Mouse (Mus musculus) liver, adult 2 months (tissue): ENCODE data around the gene Tshz2. TPM values are rescaled to one million over a fixed set of nuclear protein-coding genes. Genes with fewer than 3 reads are reported as not detected.
"Not testable (repeated sequence)": the region's sequence is repeated elsewhere in the genome, so short reads cannot be mapped to it uniquely, and the experiment has no call there.

Source experiments
- DNase-seq: peaks from one replicate; pipeline ENCODE4 v3.0.0-alpha.2; 2011; ENCODE audit warnings: low read depth, low spot score; ENCODE audit errors: extremely low read depth
- H3K27ac ChIP-seq: fragments of 200-500 bp; replicated peaks from 2 replicates; pipeline ENCODE4 v1.5.1; 2012; ENCODE audit warnings: low read depth, mild to moderate bottlenecking, control low read depth, inconsistent platforms, low read length; ENCODE audit not compliant: insufficient read depth
- H3K27me3 ChIP-seq: fragments of 200-500 bp; 2 replicates; pipeline ENCODE4 v1.6.1; 2012; ENCODE audit warnings: mild to moderate bottlenecking, moderate library complexity, low read length, inconsistent platforms; ENCODE audit not compliant: control insufficient read depth, insufficient read depth
- H3K36me3 ChIP-seq: fragments of 200-500 bp; 2 replicates; pipeline ENCODE4 v1.6.1; 2012; ENCODE audit warnings: low read length, inconsistent platforms; ENCODE audit not compliant: control insufficient read depth, insufficient read depth
- H3K4me1 ChIP-seq: fragments of 200-500 bp; 2 replicates; pipeline ENCODE4 v1.6.1; 2011; ENCODE audit warnings: low read length; ENCODE audit not compliant: control insufficient read depth, insufficient read depth
- H3K4me3 ChIP-seq: fragments of 200-500 bp; 2 replicates; pipeline ENCODE4 v1.5.1; 2011; ENCODE audit warnings: low read depth, mild to moderate bottlenecking, control low read depth, low read length, moderate library complexity; ENCODE audit not compliant: insufficient read depth
- H3K79me2 ChIP-seq: fragments of 200-500 bp; 2 replicates; pipeline ENCODE4 v1.6.1; 2012; ENCODE audit warnings: inconsistent platforms, mild to moderate bottlenecking, low read length, moderate library complexity; ENCODE audit not compliant: control insufficient read depth, insufficient read depth
- H3K9ac ChIP-seq: fragments of 200-500 bp; 2 replicates; pipeline ENCODE4 v1.6.1; 2012; ENCODE audit warnings: low read depth, mild to moderate bottlenecking, control low read depth, inconsistent platforms, low read length
- CTCF ChIP-seq: fragments of 200-500 bp; IDR thresholded peaks from 2 replicates; pipeline ENCODE4 v1.5.1; 2011; ENCODE audit warnings: low read depth, low read length, control low read depth
- POLR2A ChIP-seq: fragments of 200-500 bp; IDR thresholded peaks from 2 replicates; pipeline ENCODE4 v1.6.1; 2011; ENCODE audit warnings: low read length, control low read depth; ENCODE audit not compliant: insufficient read depth; ENCODE audit errors: extremely low read depth
- WGBS: fragments of 180-500 bp; shearing (Covaris S2); methylation state at CpG from one replicate; pipeline ENCODE4 v1.1.7; 2018; 5-methylcytosine and 5-hydroxymethylcytosine counted together
- polyA plus RNA-seq: library from polyadenylated mRNA; depleted of rRNA; stranded (reverse); fragments of >200 nt; gene quantifications from 2 replicates; pipeline ENCODE4 v1.2.3, GENCODE M21; 2012
- total RNA-seq: library from RNA; depleted of rRNA; stranded (reverse); fragments of >200 nt; gene quantifications from 2 replicates; pipeline ENCODE4 v1.2.3, GENCODE M21; 2014

The Tshz2 gene
- total and polyA plus RNA-seq, 2 experiments = 3.3 to 4.1 TPM

DNA sequence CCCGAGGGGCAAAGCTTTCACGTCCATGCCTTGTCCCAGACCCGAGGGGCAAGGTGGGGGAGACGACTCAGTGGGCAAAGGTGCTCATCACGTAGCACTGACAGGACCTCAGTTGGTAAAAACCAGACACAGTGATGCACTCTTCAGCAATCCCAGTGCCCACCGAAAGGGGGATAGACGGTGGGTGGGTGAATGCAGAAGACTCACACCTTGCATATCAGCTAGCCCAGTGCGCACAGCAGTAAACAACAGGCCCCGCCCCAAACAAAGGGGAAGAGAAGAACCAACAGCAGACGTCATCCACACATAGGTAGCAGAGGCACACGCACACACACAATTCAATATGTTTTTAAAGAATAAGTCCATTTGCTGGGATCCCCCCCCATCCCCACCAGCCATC is 221.7 kb downstream of the Tshz2 start:
- DNase-seq = no peak
- WGBS = 85% methylated on average over 11 of the region's 11 CpGs
- TF ChIP-seq CTCF (no peak), POLR2A (no peak)
- no peak overlapping the region for H3K4me3 ChIP-seq
- no peaks in the 10 kb centered on the region for H3K27me3 ChIP-seq
- H3K9ac ChIP-seq = no peak overlapping the region
- H3K4me1 ChIP-seq = no peaks in the 10 kb centered on the region
- H3K36me3 ChIP-seq = no peaks in the 10 kb centered on the region
- H3K27ac ChIP-seq = no peak overlapping the region
- no peaks in the 10 kb centered on the region for H3K79me2 ChIP-seq

DNA sequence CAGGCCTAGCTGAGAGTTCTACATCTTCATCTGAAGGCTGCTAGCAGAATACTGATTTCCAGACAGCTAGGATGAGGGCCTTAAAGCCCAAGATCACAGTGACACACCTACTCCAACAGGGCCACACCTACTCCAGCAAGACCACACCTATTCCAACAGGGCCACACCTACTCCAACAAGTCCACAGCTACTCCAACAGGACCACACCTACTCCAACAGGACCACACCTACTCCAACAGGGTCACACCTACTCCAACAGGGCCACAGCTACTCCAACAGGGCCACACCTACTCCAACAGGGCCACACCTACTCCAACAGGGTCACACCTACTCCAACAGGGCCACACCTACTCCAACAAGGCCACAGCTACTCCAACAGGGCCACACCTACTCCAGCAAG is 224.2 kb downstream of the Tshz2 start:
- DNase-seq = not testable (repeated sequence)

DNA sequence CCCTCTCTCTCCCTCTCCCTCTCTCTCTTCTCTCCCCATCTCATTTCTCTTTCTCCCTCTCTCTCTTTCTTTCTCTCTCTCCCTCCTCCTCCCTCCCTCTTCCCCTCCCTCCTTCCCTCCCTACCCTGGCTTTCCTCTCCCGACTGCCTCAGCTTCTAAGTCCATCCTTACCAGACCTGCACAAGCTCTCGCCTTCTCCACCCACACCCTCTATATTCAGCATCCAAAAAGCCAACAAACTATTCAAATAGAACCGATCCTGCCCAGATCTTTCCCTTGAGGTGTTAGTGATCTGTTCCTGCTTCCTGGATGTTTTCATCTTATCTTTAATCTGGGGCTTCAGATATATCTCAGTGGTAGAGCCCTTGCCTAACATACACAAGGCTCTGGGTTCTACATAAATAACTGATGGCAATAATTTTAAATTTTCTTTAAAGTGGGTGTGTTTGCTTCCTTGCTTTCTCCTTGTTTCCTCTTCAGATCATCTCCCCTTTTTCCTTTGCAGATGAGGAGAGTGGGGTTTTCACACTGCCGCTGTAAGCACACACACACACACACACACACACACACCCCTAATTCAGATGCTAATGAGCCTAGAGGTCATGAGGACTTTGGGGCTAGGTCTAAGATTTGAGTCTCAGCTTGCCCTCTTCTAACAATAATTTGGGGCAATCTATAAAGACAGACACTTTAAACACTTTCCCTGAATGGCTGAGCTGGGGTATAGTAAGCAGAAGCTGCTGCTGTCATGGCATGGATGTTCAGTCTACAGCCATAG is 226.5 kb downstream of the Tshz2 start:
- Histone ChIP-seq H3K9ac (no peak overlapping the region), H3K27me3 (no peaks in the 10 kb centered on the region), H3K79me2 (no peaks in the 10 kb centered on the region), H3K4me1 (no peaks in the 10 kb centered on the region), H3K36me3 (no peaks in the 10 kb centered on the region), H3K27ac (no peak overlapping the region), H3K4me3 (no peak overlapping the region)
- 71% methylated on average over 4 of the region's 4 CpGs for WGBS
- no peak for DNase-seq
- TF ChIP-seq POLR2A (no peak), CTCF (no peak)

More for the DNA sequence above, 224.2 kb downstream of the Tshz2 start:
- H3K36me3 ChIP-seq, H3K27me3 ChIP-seq, H3K9ac ChIP-seq, H3K27ac ChIP-seq, H3K79me2 ChIP-seq, H3K4me3 ChIP-seq, H3K4me1 ChIP-seq: not testable (repeated sequence)

DNA sequence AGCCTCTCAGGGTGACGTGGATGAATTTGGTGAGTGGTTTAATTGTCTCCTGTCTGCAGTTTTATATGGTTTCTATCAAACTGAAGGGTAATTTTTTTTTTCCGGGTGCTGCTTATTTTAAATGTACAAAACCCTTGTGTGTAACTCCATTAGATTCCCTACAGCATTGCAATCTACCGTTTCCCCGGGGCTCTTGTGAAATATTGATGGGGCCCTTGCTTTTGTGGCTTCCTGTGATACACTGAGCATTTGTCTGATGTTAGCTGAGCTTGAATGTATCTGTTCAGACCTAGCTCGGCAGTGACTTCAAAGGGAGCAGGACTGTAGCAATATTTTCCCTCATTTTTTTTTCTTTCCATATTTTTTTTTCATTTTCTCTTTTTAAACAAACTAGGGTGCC is 228.1 kb downstream of the Tshz2 start:
- no peak for DNase-seq
- H3K36me3 ChIP-seq = no peaks in the 10 kb centered on the region
- H3K4me1 ChIP-seq = no peaks in the 10 kb centered on the region
- H3K27ac ChIP-seq = no peak overlapping the region
- no peak overlapping the region for H3K4me3 ChIP-seq
- WGBS = 69% methylated on average over 5 of the region's 5 CpGs
- no peaks in the 10 kb centered on the region for H3K27me3 ChIP-seq
- TF ChIP-seq POLR2A (no peak), CTCF (no peak)
- H3K79me2 ChIP-seq = no peaks in the 10 kb centered on the region
- no peak overlapping the region for H3K9ac ChIP-seq

DNA sequence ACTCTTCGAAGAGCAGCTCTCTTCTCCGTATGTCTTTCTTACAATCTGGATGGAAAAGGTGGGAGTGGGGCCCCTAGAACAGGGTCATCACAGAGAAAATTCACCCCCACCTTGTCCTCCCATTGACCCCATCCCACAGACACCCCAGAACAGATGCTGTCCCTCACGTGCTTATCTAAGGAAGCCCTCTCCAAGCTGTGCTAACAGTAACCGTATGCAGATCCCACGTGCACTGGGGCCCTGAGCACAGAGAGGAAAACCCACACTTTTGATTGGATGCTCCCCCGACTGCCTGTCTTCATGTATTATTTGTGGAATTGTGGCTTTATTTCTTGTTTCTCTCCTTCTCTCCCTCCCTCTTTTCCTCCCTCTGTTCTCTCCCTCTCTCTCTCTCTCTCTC is 229.9 kb downstream of the Tshz2 start:
- H3K27me3 ChIP-seq = no peaks in the 10 kb centered on the region
- TF ChIP-seq POLR2A (no peak), CTCF (no peak)

DNA sequence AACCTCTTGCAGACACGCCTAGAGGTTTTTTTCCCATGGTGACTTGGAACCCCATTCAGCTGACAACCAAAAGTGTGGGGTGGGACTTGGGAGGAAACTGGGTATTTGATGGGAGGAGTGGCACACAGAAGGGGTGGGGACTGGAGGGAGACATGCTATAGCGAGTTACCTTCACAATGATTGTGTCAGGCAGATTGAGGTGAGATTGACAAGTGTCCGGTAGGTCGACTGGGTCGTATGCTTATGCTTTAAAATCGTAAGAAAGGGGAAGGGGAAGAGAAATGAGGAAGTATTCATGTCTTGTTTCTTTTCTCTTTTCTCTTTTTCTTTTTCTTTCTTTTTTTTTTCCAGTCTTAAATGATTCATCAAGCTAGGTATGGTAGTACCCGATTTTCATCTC is 236.7 kb downstream of the Tshz2 start:
- TF ChIP-seq POLR2A = no peak
- TF ChIP-seq CTCF = no peak
- Histone ChIP-seq H3K4me1 (no peaks in the 10 kb centered on the region), H3K79me2 (no peaks in the 10 kb centered on the region), H3K27me3 (no peaks in the 10 kb centered on the region), H3K27ac (no peak overlapping the region), H3K36me3 (no peaks in the 10 kb centered on the region), H3K9ac (no peak overlapping the region), H3K4me3 (no peak overlapping the region)
- no peak for DNase-seq
- WGBS = 89% methylated on average over 7 of the region's 7 CpGs

More for the DNA sequence above, 229.9 kb downstream of the Tshz2 start:
- H3K36me3 ChIP-seq = no peaks in the 10 kb centered on the region
- H3K79me2 ChIP-seq = no peaks in the 10 kb centered on the region
- no peak overlapping the region for H3K9ac ChIP-seq
- no peak overlapping the region for H3K4me3 ChIP-seq
- no peak overlapping the region for H3K27ac ChIP-seq
- DNase-seq = no peak
- H3K4me1 ChIP-seq = no peaks in the 10 kb centered on the region
- 67% methylated on average over 6 of the region's 6 CpGs for WGBS
